Mouse (Mus musculus) testis, adult 2 months (tissue): ENCODE measurements around the gene Zfp318.

Source experiments
- CTCF ChIP-seq: fragments of 200-500 bp; IDR thresholded peaks from 2 replicates; pipeline ENCODE4 v1.5.1; 2012; ENCODE audit warnings: low read depth, mild to moderate bottlenecking, inconsistent platforms, low read length, moderate library complexity; ENCODE audit not compliant: control insufficient read depth, insufficient read depth, insufficient replicate concordance
- POLR2A ChIP-seq: fragments of 200-500 bp; IDR thresholded peaks from 2 replicates; pipeline ENCODE4 v1.6.1; 2012; ENCODE audit warnings: low read depth, mild to moderate bottlenecking, inconsistent platforms, low read length, moderate library complexity; ENCODE audit not compliant: control insufficient read depth

- TF ChIP-seq CTCF (peak; percentile 21; the same call in 1 of the 2 replicates), POLR2A (no peak)
Observed at GRCm38 (mm10) chr17:46457791-46458190, 74.3 kb downstream of the Zfp318 start.
